Mouse (Mus musculus) forebrain, embryonic 13.5 days (tissue): Measurements from ENCODE around the gene Lsm8. TPM values are rescaled to one million over a fixed set of nuclear protein-coding genes. Genes with fewer than 3 reads are reported as not detected.
A peak's percentile ranks its signal among the peaks of the same experiment; 100 is the strongest.

Experiments used
- ATAC-seq: fragments of 200-750 bp; cut with Nextera tagmentation; 2 replicates; pipeline ENCODE4 v1.8.0; 2017
- H3K27ac ChIP-seq: fragments of 300-500 bp; sonication (generic); 2 replicates; pipeline ENCODE4 v1.5.1; 2015; ENCODE audit warnings: inconsistent platforms, mild to moderate bottlenecking, moderate library complexity
- H3K27me3 ChIP-seq: fragments of 300-500 bp; sonication (generic); 2 replicates; pipeline ENCODE4 v1.6.1; 2015; ENCODE audit warnings: mild to moderate bottlenecking, inconsistent platforms
- H3K36me3 ChIP-seq: fragments of 300-500 bp; sonication (generic); 2 replicates; pipeline ENCODE4 v1.6.1; 2015; ENCODE audit warnings: mild to moderate bottlenecking, inconsistent platforms; ENCODE audit not compliant: poor library complexity, severe bottlenecking
- H3K4me1 ChIP-seq: fragments of 300-500 bp; sonication (generic); 2 replicates; pipeline ENCODE4 v1.6.1; 2015; ENCODE audit warnings: inconsistent platforms
- H3K4me2 ChIP-seq: fragments of 300-500 bp; sonication (generic); 2 replicates; pipeline ENCODE4 v1.6.1; 2015; ENCODE audit warnings: inconsistent platforms, mild to moderate bottlenecking, moderate library complexity
- H3K4me3 ChIP-seq: fragments of 300-500 bp; sonication (generic); 2 replicates; pipeline ENCODE4 v1.5.1; 2015; ENCODE audit warnings: mild to moderate bottlenecking, inconsistent platforms
- H3K9ac ChIP-seq: fragments of 300-500 bp; sonication (generic); 2 replicates; pipeline ENCODE4 v1.6.1; 2015; ENCODE audit warnings: mild to moderate bottlenecking, inconsistent platforms
- H3K9me3 ChIP-seq: fragments of 300-500 bp; sonication (generic); replicated peaks from 2 replicates; pipeline ENCODE4 v1.6.1; 2016; ENCODE audit warnings: inconsistent platforms
- WGBS: fragments of 180-500 bp; shearing (Covaris S2); methylation state at CpG from one replicate; pipeline ENCODE4 v1.1.7; 2015; 5-methylcytosine and 5-hydroxymethylcytosine counted together
- polyA plus RNA-seq: library from polyadenylated mRNA; unstranded; fragments of >200 nt; fragmentation: Nextera tagmentation; extraction: Ambion mirVana; gene quantifications from 2 replicates; pipeline ENCODE4 v1.2.1, GENCODE M21; 2015

Lsm8 gene
- polyA plus RNA-seq, 1 experiment from 2014 or later: 281 TPM

DNA sequence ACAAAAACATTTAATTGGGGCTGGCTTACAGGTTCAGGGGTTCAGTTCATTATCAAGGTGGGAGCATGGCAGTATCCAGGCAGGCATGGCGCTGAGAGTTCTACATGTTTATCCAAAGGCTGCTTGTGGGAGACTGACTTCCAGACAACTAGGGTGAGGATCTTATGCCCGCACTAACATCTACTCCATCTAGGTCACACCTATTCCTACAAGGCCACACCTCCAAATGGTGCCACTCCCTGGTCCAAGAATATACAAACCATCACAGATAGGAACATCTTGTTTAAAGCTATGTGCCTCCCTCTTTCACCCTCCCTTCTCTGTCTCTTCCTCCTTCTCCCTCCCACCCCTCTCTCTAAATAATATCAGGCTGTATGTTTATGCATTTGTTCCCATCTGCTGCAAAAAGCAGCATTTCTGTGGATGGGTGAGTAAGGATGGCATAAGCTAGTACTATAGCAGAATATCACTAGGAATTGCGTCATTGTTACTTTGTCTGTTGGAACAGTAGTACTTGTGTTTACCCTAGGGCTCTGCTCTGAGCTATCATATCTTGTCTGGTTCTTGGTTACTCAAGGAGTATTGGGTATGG is 8.2 kb downstream of the Lsm8 start:
- H3K27me3 ChIP-seq: no peaks in the 10 kb centered on the region
- no peak overlapping the region for H3K9ac ChIP-seq
- H3K4me2 ChIP-seq: no peak overlapping the region
- peak; percentile 37; the same call in 1 of the 2 replicates for ATAC-seq
- no peak overlapping the region for H3K4me3 ChIP-seq
- H3K27ac ChIP-seq: no peak overlapping the region
- no peaks in the 10 kb centered on the region; the same call in 1 of the 2 replicates for H3K4me1 ChIP-seq
- H3K9me3 ChIP-seq: no peaks in the 10 kb centered on the region; the same call in 1 of the 2 replicates
- peaks cover 52% of the 10 kb centered on the region for H3K36me3 ChIP-seq
- 93% methylated on average over 3 of the region's 3 CpGs for WGBS

DNA sequence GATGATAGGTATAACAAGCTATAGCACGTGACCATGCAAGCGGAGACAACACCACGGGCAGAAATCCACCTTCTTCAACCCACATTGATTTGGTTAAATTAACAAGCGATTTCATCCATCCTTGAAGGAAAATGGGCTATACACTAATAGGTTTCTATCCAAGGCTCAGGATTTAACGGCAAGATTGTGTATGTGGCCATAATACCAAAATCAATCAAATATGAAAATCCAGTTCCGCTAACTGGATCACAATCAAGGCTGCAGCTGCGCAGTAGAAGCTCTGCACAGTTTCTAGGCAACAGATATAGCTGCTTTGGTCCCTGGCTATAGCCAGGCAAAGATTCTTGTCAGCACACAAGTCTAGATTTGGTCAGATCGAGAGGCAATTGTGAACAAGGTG is 17.6 kb downstream of the Lsm8 start, which contains the start of gene Ankrd7:
TSS of gene Ankrd7 (plus strand) at position 301 of the 400 bp plus-strand sequence.
- no peaks in the 10 kb centered on the region for H3K4me1 ChIP-seq
- ATAC-seq: no peak
- WGBS: 92% methylated on average over 8 of the region's 8 CpGs
- H3K36me3 ChIP-seq: no peaks in the 10 kb centered on the region
- H3K27ac ChIP-seq: no peak within 1 kb of the TSS
- H3K9ac ChIP-seq: no peak within 1 kb of the TSS
- H3K4me3 ChIP-seq: no peak within 1 kb of the TSS
- no peak within 1 kb of the TSS for H3K4me2 ChIP-seq
- no peaks in the 10 kb centered on the region for H3K27me3 ChIP-seq
- H3K9me3 ChIP-seq: no peaks in the 10 kb centered on the region

DNA sequence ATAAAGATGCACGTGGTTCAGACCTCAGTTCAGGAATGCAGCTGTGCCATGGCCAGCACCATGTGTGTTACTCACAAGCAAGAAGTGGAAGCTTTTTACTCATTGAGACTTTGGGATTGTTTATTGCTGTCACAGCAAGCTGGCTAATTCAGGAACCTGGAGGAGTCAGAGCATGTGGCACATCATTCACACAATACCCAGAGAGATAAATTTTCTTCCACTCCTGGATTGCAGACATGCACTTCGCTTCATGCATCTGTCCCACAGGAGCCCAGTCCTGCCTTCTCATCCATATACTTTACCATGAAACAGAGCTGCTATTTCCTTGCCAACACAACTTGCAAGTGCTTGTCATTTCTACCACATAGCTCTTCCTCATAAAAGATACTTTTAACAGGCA is 40.7 kb downstream of the Lsm8 start:
- Histone ChIP-seq H3K9me3 (no peaks in the 10 kb centered on the region; the same call in 1 of the 2 replicates), H3K4me2 (no peak overlapping the region), H3K27ac (no peak overlapping the region), H3K27me3 (no peaks in the 10 kb centered on the region), H3K4me3 (no peak overlapping the region), H3K36me3 (no peaks in the 10 kb centered on the region), H3K4me1 (no peaks in the 10 kb centered on the region), H3K9ac (no peak overlapping the region)
- ATAC-seq: no peak
- WGBS: 84% methylated on average over 2 of the region's 2 CpGs

DNA sequence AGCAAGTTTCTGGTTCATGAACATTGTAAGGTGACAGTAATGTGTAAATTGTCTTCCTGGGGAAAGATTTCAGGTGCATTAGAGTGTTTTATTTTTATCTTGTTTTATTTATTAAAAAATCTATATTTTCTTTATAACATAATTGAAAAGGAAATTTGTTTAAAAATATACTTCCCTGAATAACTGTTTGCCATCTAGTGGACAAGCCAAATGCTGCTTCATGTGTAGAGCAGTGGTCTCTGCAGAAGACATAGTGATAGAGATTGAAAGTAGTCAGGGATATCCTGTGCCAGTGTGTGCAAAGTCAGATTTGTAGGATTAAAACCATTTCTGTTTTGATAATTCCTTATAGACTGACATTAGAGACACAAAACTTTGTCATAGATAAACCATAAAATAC is 45.8 kb downstream of the Lsm8 start:
- H3K9ac ChIP-seq: no peak overlapping the region
- H3K27me3 ChIP-seq: no peaks in the 10 kb centered on the region
- H3K4me1 ChIP-seq: no peaks in the 10 kb centered on the region
- no peaks in the 10 kb centered on the region for H3K36me3 ChIP-seq
- H3K4me3 ChIP-seq: no peak overlapping the region
- no peak overlapping the region for H3K4me2 ChIP-seq
- H3K9me3 ChIP-seq: no peaks in the 10 kb centered on the region; the same call in 1 of the 2 replicates
- ATAC-seq: no peak
- no peak overlapping the region for H3K27ac ChIP-seq

Other genes with a start within 250 kb of the Lsm8 start
- 0.15 and 0.28 TPM in 2 replicates for gene Ankrd7, start 17.7 kb downstream of the Lsm8 start, polyA plus RNA-seq